Mouse (Mus musculus): ENCODE results near the gene Lmo3. TPM values are rescaled to one million over a fixed set of nuclear protein-coding genes. Genes with fewer than 3 reads are reported as not detected.

Lmo3 gene
- polyA plus RNA-seq, 1 experiment, result not detected

DNA sequence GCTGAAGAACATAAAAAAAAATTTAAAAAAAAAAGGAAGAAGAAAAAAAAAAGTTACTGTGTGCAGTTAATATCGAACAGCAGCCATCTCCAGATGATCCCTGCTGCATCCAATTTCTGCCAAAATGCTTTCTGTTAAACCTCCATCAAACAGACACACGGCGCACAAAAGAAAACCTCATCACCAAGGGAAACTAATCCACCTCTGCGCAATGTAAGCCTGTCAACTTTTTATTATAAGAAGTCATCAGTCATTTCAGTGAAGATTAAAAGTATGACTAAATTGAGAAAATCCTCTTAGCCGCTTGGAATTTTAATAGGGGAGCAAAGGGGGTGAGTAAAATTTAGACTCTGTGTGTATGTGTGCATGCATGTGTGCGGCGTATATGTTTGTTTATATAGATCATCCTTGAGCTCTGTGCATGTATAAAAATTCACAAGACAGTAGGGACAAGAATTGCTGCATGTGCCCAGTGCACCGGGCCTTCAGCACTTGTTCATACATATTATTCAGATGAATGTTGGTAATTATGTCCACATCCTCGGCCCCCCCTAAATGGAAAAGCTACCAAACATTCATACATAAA lies 1.2 kb downstream of the Lmo3 start:
- Histone ChIP-seq H3K27ac (ENCODE audit: insufficient read depth, low read depth, low read length) (no peak overlapping the region), H3K27me3 (replicated peaks; ENCODE audit: control insufficient read depth, insufficient read depth, low read length) (no peaks in the 10 kb centered on the region), H3K4me3 (ENCODE audit: insufficient read depth, low read depth, low read length) (no peak overlapping the region), H3K4me1 (ENCODE audit: control insufficient read depth, insufficient read depth, low read length) (no peaks in the 10 kb centered on the region), H3K36me3 (ENCODE audit: control insufficient read depth, insufficient read depth, low read length) (no peaks in the 10 kb centered on the region)
- DNase-seq, result no peak
- 88% methylated on average over 9 of the region's 9 CpGs for WGBS
- no peak for TF ChIP-seq CTCF (conservative IDR thresholded peaks at IDR 0.05; ENCODE audit: insufficient read depth, insufficient read length, low read depth, low read length)
- no peak for TF ChIP-seq POLR2A (IDR thresholded peaks at IDR 0.05; ENCODE audit: low read depth, low read length)

DNA sequence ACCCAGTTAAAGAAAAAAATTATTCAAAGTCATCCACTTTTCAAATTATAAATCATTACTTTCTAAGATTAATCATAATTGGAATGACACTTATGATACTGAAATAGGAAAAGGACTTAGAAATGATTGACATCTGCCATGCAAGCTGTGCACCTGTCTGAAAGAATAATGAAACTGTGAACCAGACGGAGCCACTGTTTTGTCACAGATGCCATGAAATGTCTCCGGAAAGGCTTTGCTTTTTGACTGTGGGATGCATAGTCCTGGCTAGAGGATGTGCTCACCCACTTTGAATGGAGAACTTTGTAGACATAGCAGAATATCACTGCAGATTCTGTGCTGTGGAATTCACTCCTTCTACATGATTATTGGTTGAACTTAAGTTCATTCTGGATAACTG lies 18.4 kb downstream of the Lmo3 start:
- no peak overlapping the region for H3K27ac ChIP-seq (ENCODE audit: insufficient read depth, low read depth, low read length)
- no peak for DNase-seq
- 89% methylated on average over 2 of the region's 2 CpGs for WGBS

DNA sequence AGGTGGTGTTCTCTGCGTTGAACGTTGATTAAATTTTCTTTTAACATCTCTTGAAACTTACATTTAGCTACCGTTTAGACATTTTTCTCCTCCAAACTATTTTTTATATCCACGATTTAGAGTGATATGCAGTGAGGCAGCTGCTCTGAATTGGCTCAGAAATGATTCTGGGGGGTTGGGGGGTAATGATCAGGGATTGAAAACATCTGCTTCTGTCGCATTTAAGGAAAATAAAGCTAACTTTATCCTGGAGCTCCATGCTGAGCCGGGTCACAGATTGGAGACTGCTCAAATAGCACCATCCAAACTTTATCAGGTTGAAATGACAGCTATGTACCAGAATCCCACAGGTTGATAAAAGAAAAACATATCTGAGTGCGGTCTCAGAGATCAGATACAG lies 29.6 kb downstream of the Lmo3 start:
- no peak for TF ChIP-seq CTCF (conservative IDR thresholded peaks at IDR 0.05; ENCODE audit: insufficient read depth, insufficient read length, low read depth, low read length)
- TF ChIP-seq POLR2A (IDR thresholded peaks at IDR 0.05; ENCODE audit: low read depth, low read length), result no peak
- DNase-seq, result no peak
- Histone ChIP-seq H3K27ac (ENCODE audit: insufficient read depth, low read depth, low read length) (no peak overlapping the region), H3K27me3 (replicated peaks; ENCODE audit: control insufficient read depth, insufficient read depth, low read length) (no peaks in the 10 kb centered on the region), H3K4me3 (ENCODE audit: insufficient read depth, low read depth, low read length) (no peak overlapping the region), H3K4me1 (ENCODE audit: control insufficient read depth, insufficient read depth, low read length) (no peaks in the 10 kb centered on the region), H3K36me3 (ENCODE audit: control insufficient read depth, insufficient read depth, low read length) (no peaks in the 10 kb centered on the region)
- 58% methylated on average over 7 of the region's 7 CpGs for WGBS

More for the DNA sequence above, 18.4 kb downstream of the Lmo3 start:
- no peaks in the 10 kb centered on the region for H3K4me1 ChIP-seq (ENCODE audit: control insufficient read depth, insufficient read depth, low read length)
- no peaks in the 10 kb centered on the region for H3K27me3 ChIP-seq (replicated peaks; ENCODE audit: control insufficient read depth, insufficient read depth, low read length)
- no peak overlapping the region for H3K4me3 ChIP-seq (ENCODE audit: insufficient read depth, low read depth, low read length)
- H3K36me3 ChIP-seq (ENCODE audit: control insufficient read depth, insufficient read depth, low read length), result no peaks in the 10 kb centered on the region
- TF ChIP-seq CTCF (conservative IDR thresholded peaks at IDR 0.05; ENCODE audit: insufficient read depth, insufficient read length, low read depth, low read length) (no peak), POLR2A (IDR thresholded peaks at IDR 0.05; ENCODE audit: low read depth, low read length) (no peak)

DNA sequence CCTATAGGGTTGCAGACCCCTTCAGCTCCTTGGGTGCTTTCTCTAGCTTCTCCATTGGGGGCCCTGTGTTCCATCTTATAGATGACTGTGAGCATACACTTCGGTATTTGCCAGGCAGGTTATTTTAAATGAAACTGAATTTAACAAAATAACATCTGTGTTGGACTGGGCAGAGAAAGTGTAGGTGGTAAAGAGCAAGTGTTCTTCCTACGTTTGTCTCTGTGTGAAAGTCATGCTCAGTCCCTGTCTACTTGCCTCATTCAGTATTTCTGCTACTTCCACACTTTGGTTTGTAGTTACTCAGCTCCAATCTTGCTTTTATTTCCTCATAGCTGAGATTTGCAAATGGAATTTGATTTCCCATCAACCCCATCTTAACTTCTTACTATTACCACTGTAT lies 46.9 kb downstream of the Lmo3 start:
- no peaks in the 10 kb centered on the region for H3K27me3 ChIP-seq (replicated peaks; ENCODE audit: control insufficient read depth, insufficient read depth, low read length)
- H3K36me3 ChIP-seq (ENCODE audit: control insufficient read depth, insufficient read depth, low read length), result no peaks in the 10 kb centered on the region
- no peaks in the 10 kb centered on the region for H3K4me1 ChIP-seq (ENCODE audit: control insufficient read depth, insufficient read depth, low read length)
- TF ChIP-seq POLR2A (IDR thresholded peaks at IDR 0.05; ENCODE audit: low read depth, low read length) (no peak), CTCF (conservative IDR thresholded peaks at IDR 0.05; ENCODE audit: insufficient read depth, insufficient read length, low read depth, low read length) (no peak)
- WGBS, result 71% methylated on average over 2 of the region's 2 CpGs
- no peak overlapping the region for H3K27ac ChIP-seq (ENCODE audit: insufficient read depth, low read depth, low read length)
- H3K4me3 ChIP-seq (ENCODE audit: insufficient read depth, low read depth, low read length), result no peak overlapping the region
- no peak for DNase-seq

DNA sequence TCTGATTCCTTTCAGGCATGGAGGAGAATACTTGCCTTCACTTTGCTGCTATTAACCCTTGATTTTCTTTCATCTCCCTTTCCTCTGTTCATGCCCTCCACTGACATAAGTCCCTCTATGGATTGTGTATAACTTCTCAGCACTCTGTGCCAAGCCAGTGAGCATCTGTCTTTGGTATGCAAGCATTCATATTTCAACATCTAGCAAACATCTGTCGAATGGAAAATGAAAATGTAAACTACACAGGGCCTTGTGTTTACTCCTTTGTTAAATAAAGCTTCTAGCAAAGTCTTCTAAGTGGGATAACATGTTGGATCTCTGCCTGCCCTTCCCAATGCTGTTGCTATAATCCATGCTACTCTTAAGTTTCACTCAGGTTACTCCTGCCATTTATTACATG lies 75.1 kb downstream of the Lmo3 start:
- 45% methylated on average over 1 of the region's 1 CpGs for whole genome bisulfite sequencing
- no peaks in the 10 kb centered on the region for H3K36me3 ChIP-seq (ENCODE audit: control insufficient read depth, insufficient read depth, low read length)
- DNase-seq, result no peak
- H3K27ac ChIP-seq (ENCODE audit: insufficient read depth, low read depth, low read length), result no peak overlapping the region
- no peaks in the 10 kb centered on the region for H3K4me1 ChIP-seq (ENCODE audit: control insufficient read depth, insufficient read depth, low read length)
- TF ChIP-seq POLR2A (IDR thresholded peaks at IDR 0.05; ENCODE audit: low read depth, low read length) (no peak), CTCF (conservative IDR thresholded peaks at IDR 0.05; ENCODE audit: insufficient read depth, insufficient read length, low read depth, low read length) (no peak)
- no peaks in the 10 kb centered on the region for H3K27me3 ChIP-seq (replicated peaks; ENCODE audit: control insufficient read depth, insufficient read depth, low read length)
- H3K4me3 ChIP-seq (ENCODE audit: insufficient read depth, low read depth, low read length), result no peak overlapping the region

DNA sequence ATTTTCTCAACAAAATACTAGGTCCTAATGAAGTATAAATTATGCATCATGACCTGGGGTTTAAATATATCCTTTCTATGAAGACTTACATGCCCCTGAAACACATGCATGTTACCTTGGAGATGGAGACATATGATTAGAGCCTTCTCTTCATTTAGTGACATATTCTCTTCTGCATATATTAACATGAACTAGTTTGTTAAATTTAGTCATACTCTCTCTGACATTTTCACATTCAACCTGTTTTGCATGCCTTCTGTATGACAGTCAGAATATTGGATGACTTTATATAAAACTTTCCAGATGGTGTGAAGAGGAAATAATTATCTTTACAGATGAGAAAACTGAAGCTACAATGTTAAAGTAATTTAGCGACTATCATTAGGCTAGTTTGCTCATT lies 77.8 kb downstream of the Lmo3 start:
- DNase-seq, result no peak
- Histone ChIP-seq H3K27me3 (replicated peaks; ENCODE audit: control insufficient read depth, insufficient read depth, low read length) (no peaks in the 10 kb centered on the region), H3K27ac (ENCODE audit: insufficient read depth, low read depth, low read length) (no peak overlapping the region), H3K4me1 (ENCODE audit: control insufficient read depth, insufficient read depth, low read length) (no peaks in the 10 kb centered on the region), H3K36me3 (ENCODE audit: control insufficient read depth, insufficient read depth, low read length) (no peaks in the 10 kb centered on the region), H3K4me3 (ENCODE audit: insufficient read depth, low read depth, low read length) (no peak overlapping the region)
- 91% methylated on average over 1 of the region's 1 CpGs for WGBS
- no peak for TF ChIP-seq POLR2A (IDR thresholded peaks at IDR 0.05; ENCODE audit: low read depth, low read length)
- TF ChIP-seq CTCF (conservative IDR thresholded peaks at IDR 0.05; ENCODE audit: insufficient read depth, insufficient read length, low read depth, low read length), result no peak

DNA sequence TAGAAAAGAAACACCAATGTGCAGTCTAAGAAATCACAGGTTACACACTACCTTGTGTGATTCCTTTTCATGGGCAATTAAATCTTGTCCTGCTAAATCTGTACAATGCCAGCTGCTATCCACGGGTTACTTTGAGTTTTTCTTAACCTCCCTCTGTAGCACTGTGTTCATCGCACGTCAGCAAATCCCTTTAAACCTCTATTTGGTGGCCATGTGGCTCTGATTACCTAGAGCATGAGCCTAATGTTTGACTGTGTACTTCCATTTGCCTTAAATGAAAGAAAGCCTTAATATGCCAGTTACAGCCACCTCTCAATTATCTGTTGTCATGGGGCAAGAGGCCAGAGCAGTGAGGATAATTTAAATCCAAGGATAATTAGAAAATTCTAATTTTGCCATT lies 98.9 kb downstream of the Lmo3 start:
- Histone ChIP-seq H3K36me3 (ENCODE audit: control insufficient read depth, insufficient read depth, low read length) (no peaks in the 10 kb centered on the region), H3K4me1 (ENCODE audit: control insufficient read depth, insufficient read depth, low read length) (no peaks in the 10 kb centered on the region), H3K27ac (ENCODE audit: insufficient read depth, low read depth, low read length) (no peak overlapping the region), H3K4me3 (ENCODE audit: insufficient read depth, low read depth, low read length) (no peak overlapping the region), H3K27me3 (replicated peaks; ENCODE audit: control insufficient read depth, insufficient read depth, low read length) (no peaks in the 10 kb centered on the region)
- 55% methylated on average over 3 of the region's 3 CpGs for WGBS
- no peak for DNase-seq
- TF ChIP-seq POLR2A (IDR thresholded peaks at IDR 0.05; ENCODE audit: low read depth, low read length), result no peak
- no peak for TF ChIP-seq CTCF (conservative IDR thresholded peaks at IDR 0.05; ENCODE audit: insufficient read depth, insufficient read length, low read depth, low read length)
